Mouse (Mus musculus) hindbrain, embryonic 13.5 days (tissue): ENCODE measurements at regions not wholly inside any gene's neighbourhood (a gene's known extent, or its start where the extent isn't known, plus 50 kb on each side); places are given as distances from the start of the nearest gene placed in this dataset.

Experiments used
- ATAC-seq: fragments of 200-750 bp; cut with Nextera tagmentation; 2 replicates; pipeline ENCODE4 v1.8.0; 2017; ENCODE audit warnings: moderate TSS enrichment; ENCODE audit not compliant: low FRiP score
- H3K27ac ChIP-seq: fragments of 300-500 bp; sonication (generic); 2 replicates; pipeline ENCODE4 v1.5.1; 2015; ENCODE audit warnings: inconsistent platforms, mild to moderate bottlenecking, moderate library complexity
- H3K27me3 ChIP-seq: fragments of 300-500 bp; sonication (generic); 2 replicates; pipeline ENCODE4 v1.6.1; 2015; ENCODE audit warnings: mild to moderate bottlenecking, inconsistent platforms
- H3K36me3 ChIP-seq: fragments of 300-500 bp; sonication (generic); 2 replicates; pipeline ENCODE4 v1.6.1; 2015; ENCODE audit warnings: mild to moderate bottlenecking, inconsistent platforms
- H3K4me1 ChIP-seq: fragments of 300-500 bp; sonication (generic); replicated peaks from 2 replicates; pipeline ENCODE4 v1.6.1; 2015; ENCODE audit warnings: inconsistent platforms
- H3K4me2 ChIP-seq: fragments of 300-500 bp; sonication (generic); 2 replicates; pipeline ENCODE4 v1.6.1; 2015; ENCODE audit warnings: inconsistent platforms, mild to moderate bottlenecking, moderate library complexity
- H3K4me3 ChIP-seq: fragments of 300-500 bp; sonication (generic); 2 replicates; pipeline ENCODE4 v1.5.1; 2015; ENCODE audit warnings: mild to moderate bottlenecking, inconsistent platforms
- H3K9ac ChIP-seq: fragments of 300-500 bp; sonication (generic); 2 replicates; pipeline ENCODE4 v1.6.1; 2015; ENCODE audit warnings: mild to moderate bottlenecking, inconsistent platforms
- H3K9me3 ChIP-seq: fragments of 300-500 bp; sonication (generic); 2 replicates; pipeline ENCODE4 v1.6.1; 2016; ENCODE audit warnings: inconsistent platforms
- WGBS: fragments of 180-500 bp; shearing (Covaris S2); methylation state at CpG from one replicate; pipeline ENCODE4 v1.1.7; 2015; 5-methylcytosine and 5-hydroxymethylcytosine counted together

- Histone ChIP-seq H3K9ac (no peak overlapping the region), H3K36me3 (no peaks in the 10 kb centered on the region), H3K4me1 (peaks cover 3% of the 10 kb centered on the region), H3K4me3 (no peak overlapping the region), H3K27me3 (no peaks in the 10 kb centered on the region), H3K4me2 (no peak overlapping the region), H3K9me3 (no peaks in the 10 kb centered on the region), H3K27ac (no peak overlapping the region)
- 38% methylated on average over 6 of the region's 6 CpGs for WGBS
- no peak for ATAC-seq
Measured at GRCm38 (mm10) chr9:34395839-34396804, 89.6 kb upstream of the Kirrel3 start.

- Histone ChIP-seq H3K4me2 (no peak overlapping the region), H3K9ac (no peak overlapping the region), H3K9me3 (no peaks in the 10 kb centered on the region), H3K4me3 (no peak overlapping the region), H3K27me3 (no peaks in the 10 kb centered on the region), H3K4me1 (no peaks in the 10 kb centered on the region), H3K36me3 (no peaks in the 10 kb centered on the region), H3K27ac (no peak overlapping the region)
- ATAC-seq, result no peak
- 87% methylated on average over 4 of the region's 4 CpGs for WGBS
Measured at GRCm38 (mm10) chr9:34411699-34412098, 74.0 kb upstream of the Kirrel3 start.

GRCm38 (mm10) chr9:34416153-34416552 lies 69.5 kb upstream of the Kirrel3 start:
- no peak for ATAC-seq
- no peak overlapping the region for H3K4me2 ChIP-seq
- H3K9me3 ChIP-seq, result no peaks in the 10 kb centered on the region
- 84% methylated on average over 8 of the region's 8 CpGs for WGBS
- H3K36me3 ChIP-seq, result no peaks in the 10 kb centered on the region
- no peaks in the 10 kb centered on the region for H3K4me1 ChIP-seq
- no peak overlapping the region for H3K9ac ChIP-seq
- H3K27me3 ChIP-seq, result no peaks in the 10 kb centered on the region
- no peak overlapping the region for H3K4me3 ChIP-seq
- no peak overlapping the region for H3K27ac ChIP-seq

- Histone ChIP-seq H3K9me3 (no peaks in the 10 kb centered on the region), H3K36me3 (no peaks in the 10 kb centered on the region), H3K27ac (no peak overlapping the region), H3K9ac (no peak overlapping the region), H3K4me1 (no peaks in the 10 kb centered on the region), H3K4me3 (no peak overlapping the region), H3K4me2 (no peak overlapping the region), H3K27me3 (no peaks in the 10 kb centered on the region)
- 91% methylated on average over 8 of the region's 8 CpGs for WGBS
- no peak for ATAC-seq
Measured at GRCm38 (mm10) chr9:34418100-34418499, 67.6 kb upstream of the Kirrel3 start.

GRCm38 (mm10) chr9:34421956-34422355 lies 63.7 kb upstream of the Kirrel3 start:
- H3K4me1 ChIP-seq, result no peaks in the 10 kb centered on the region
- H3K9ac ChIP-seq, result no peak overlapping the region
- no peak overlapping the region for H3K27ac ChIP-seq
- no peak overlapping the region for H3K4me3 ChIP-seq
- no peak overlapping the region for H3K4me2 ChIP-seq
- no peak for ATAC-seq
- no peaks in the 10 kb centered on the region for H3K9me3 ChIP-seq
- H3K27me3 ChIP-seq, result no peaks in the 10 kb centered on the region
- no peaks in the 10 kb centered on the region for H3K36me3 ChIP-seq

GRCm38 (mm10) chr9:34423062-34423461 lies 62.6 kb upstream of the Kirrel3 start:
- no peak overlapping the region for H3K27ac ChIP-seq

GRCm38 (mm10) chr9:34426589-34426988 lies 59.1 kb upstream of the Kirrel3 start:
- Histone ChIP-seq H3K4me2 (no peak overlapping the region), H3K9ac (no peak overlapping the region), H3K4me1 (no peaks in the 10 kb centered on the region), H3K9me3 (no peaks in the 10 kb centered on the region), H3K27ac (no peak overlapping the region), H3K4me3 (no peak overlapping the region), H3K27me3 (no peaks in the 10 kb centered on the region), H3K36me3 (no peaks in the 10 kb centered on the region)
- no peak for ATAC-seq
- 76% methylated on average over 4 of the region's 4 CpGs for whole genome bisulfite sequencing

More at GRCm38 (mm10) chr9:34423062-34423461, 62.6 kb upstream of the Kirrel3 start:
- Histone ChIP-seq H3K36me3 (no peaks in the 10 kb centered on the region), H3K4me1 (no peaks in the 10 kb centered on the region), H3K9ac (no peak overlapping the region), H3K9me3 (no peaks in the 10 kb centered on the region), H3K4me3 (no peak overlapping the region), H3K4me2 (no peak overlapping the region), H3K27me3 (no peaks in the 10 kb centered on the region)
- WGBS, result 83% methylated on average over 7 of the region's 7 CpGs
- ATAC-seq, result no peak

GRCm38 (mm10) chr9:34427711-34428110 lies 58.0 kb upstream of the Kirrel3 start:
- no peaks in the 10 kb centered on the region for H3K27me3 ChIP-seq
- no peak overlapping the region for H3K9ac ChIP-seq
- 62% methylated on average over 8 of the region's 8 CpGs for WGBS
- no peaks in the 10 kb centered on the region for H3K4me1 ChIP-seq
- no peaks in the 10 kb centered on the region for H3K9me3 ChIP-seq
- ATAC-seq, result no peak
- no peak overlapping the region for H3K4me2 ChIP-seq
- no peak overlapping the region for H3K27ac ChIP-seq
- H3K4me3 ChIP-seq, result no peak overlapping the region
- H3K36me3 ChIP-seq, result no peaks in the 10 kb centered on the region
